Mouse (Mus musculus) megakaryocyte progenitor cell, adult 5-6 weeks (primary cell): ENCODE results near the gene Rfx7. TPM values are rescaled to one million over a fixed set of nuclear protein-coding genes. Genes with fewer than 3 reads are reported as not detected.
"Not testable (repeated sequence)": the region's sequence is repeated elsewhere in the genome, so short reads cannot be mapped to it uniquely, and the experiment has no call there.

Experiments
- ATAC-seq: replicated peaks from 2 replicates; pipeline ENCODE4 v1.8.0; 2016; ENCODE audit warnings: mild to moderate bottlenecking, moderate TSS enrichment, inconsistent platforms; ENCODE audit not compliant: poor library complexity
- total RNA-seq, 2 experiments: library from RNA; stranded (forward) in 1 of 2; stranded (reverse) in 1 of 2; fragments of 157-497, 149-512 nt in 1 of 2; fragments of 200-1000 nt in 1 of 2; gene quantifications; 2 replicates each; pipeline versions ENCODE4 v1.2.3 to v1.2.4; 2015 to 2017

The Rfx7 gene
- total RNA-seq, 2 experiments from 2014 or later, result 21.9 to 101 TPM

GRCm38 (mm10) chr9:72638951-72639842 is 107.2 kb downstream of the Rfx7 start:
- ATAC-seq, result peak; percentile 41

- ATAC-seq, result peak; percentile 93
These were observed 108.0 kb downstream of the Rfx7 start for GRCm38 (mm10) chr9:72639843-72640621.

GRCm38 (mm10) chr9:72640642-72641041 is 108.6 kb downstream of the Rfx7 start:
- no peak for ATAC-seq

- ATAC-seq, result no peak
These were observed 109.1 kb downstream of the Rfx7 start for GRCm38 (mm10) chr9:72641093-72641680.

GRCm38 (mm10) chr9:72642756-72643447 is 110.9 kb downstream of the Rfx7 start:
- ATAC-seq, result not testable (repeated sequence)

- ATAC-seq, result no peak
These were observed 111.8 kb downstream of the Rfx7 start for GRCm38 (mm10) chr9:72643651-72644417.

- no peak for ATAC-seq
These were observed 112.5 kb downstream of the Rfx7 start for GRCm38 (mm10) chr9:72644418-72645110.

GRCm38 (mm10) chr9:72649781-72650180 is 117.7 kb downstream of the Rfx7 start:
- ATAC-seq, result peak; percentile 37; the same call in 1 of the 2 replicates

- ATAC-seq, result no peak
These were observed 120.9 kb downstream of the Rfx7 start for GRCm38 (mm10) chr9:72652961-72653360.

GRCm38 (mm10) chr9:72653533-72653932 is 121.5 kb downstream of the Rfx7 start:
- no peak for ATAC-seq

- ATAC-seq, result peak; percentile 84
These were observed 122.7 kb downstream of the Rfx7 start for GRCm38 (mm10) chr9:72654593-72655242.

GRCm38 (mm10) chr9:72655602-72656001 is 123.6 kb downstream of the Rfx7 start:
- ATAC-seq, result peak; percentile 27

GRCm38 (mm10) chr9:72656491-72656890 is 124.5 kb downstream of the Rfx7 start:
- ATAC-seq, result no peak

GRCm38 (mm10) chr9:72656940-72657339 is 124.9 kb downstream of the Rfx7 start:
- ATAC-seq, result peak; percentile 20

- ATAC-seq, result no peak
These were observed 125.7 kb downstream of the Rfx7 start for GRCm38 (mm10) chr9:72657694-72658093.

GRCm38 (mm10) chr9:72660139-72660538 is 128.1 kb downstream of the Rfx7 start:
- peak; percentile 47 for ATAC-seq

GRCm38 (mm10) chr9:72660911-72661310 is 128.9 kb downstream of the Rfx7 start:
- no peak for ATAC-seq

GRCm38 (mm10) chr9:72661561-72661894 is 129.5 kb downstream of the Rfx7 start:
- no peak for ATAC-seq
